ENCODE assay signal across 13 mouse cellular contexts in the genomic region with DNA sequence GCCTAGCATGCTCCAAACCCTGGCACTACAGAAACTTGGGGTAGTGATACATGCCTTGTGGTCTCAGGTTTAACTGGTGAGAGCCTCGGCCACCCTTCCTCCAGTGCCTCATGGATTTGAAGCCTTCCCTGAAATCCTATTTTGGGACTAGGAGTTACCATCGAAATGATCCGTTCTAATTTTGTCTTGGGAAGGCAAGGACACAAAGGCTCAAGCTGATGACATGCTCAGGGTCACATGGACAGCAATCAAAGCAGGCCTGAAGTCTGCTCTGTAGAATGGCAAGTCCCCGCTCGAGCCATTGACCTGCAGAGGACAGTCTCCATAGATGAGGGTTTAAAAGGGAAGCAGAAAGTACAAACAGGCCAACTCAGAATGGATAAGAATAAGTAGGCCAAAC.
"Had no signal": no experiment of that assay in that cellular context is flagged by ENCODE, and none has a peak within 500 bp of the region (broad histone marks: within the 10 kb centered on the region; RNA-seq: fewer than 3 reads in every experiment).

No protein-coding gene starts in this region.

- H3K9me3 ChIP-seq: limb, embryonic 13.5 days; midbrain, embryonic 10.5 days; neural tube, embryonic 15.5 days had no signal

- H3K4me2 ChIP-seq: limb, embryonic 13.5 days; neural tube, embryonic 15.5 days had no signal

- H3K4me1 ChIP-seq: neural tube, embryonic 15.5 days had no signal

- H3K4me3 ChIP-seq: limb, embryonic 13.5 days; midbrain, embryonic 10.5 days; myocyte; neural tube, embryonic 15.5 days had no signal

- H3K36me3 ChIP-seq: limb, embryonic 13.5 days; midbrain, embryonic 10.5 days; neural tube, embryonic 15.5 days had no signal

- H3K27ac ChIP-seq: limb, embryonic 13.5 days; liver, embryonic 14.5 days; midbrain, embryonic 10.5 days; neural tube, embryonic 15.5 days had no signal

- DNase-seq: kidney, postnatal 14 days; left cerebral cortex, postnatal 4 days; lung, adult 18-20 months; lung, postnatal 36 days; midbrain, embryonic 14.5 days; right cerebral cortex, adult 18-20 months; right cerebral cortex, postnatal 25 days; thymus, postnatal 36 days had no signal

- H3K27me3 ChIP-seq: limb, embryonic 13.5 days; neural tube, embryonic 15.5 days had no signal

- H3K9ac ChIP-seq: limb, embryonic 13.5 days; liver, embryonic 14.5 days; neural tube, embryonic 15.5 days had no signal
